Mouse (Mus musculus): Measurements from ENCODE around the gene Srgap2. TPM values are rescaled to one million over a fixed set of nuclear protein-coding genes. Genes with fewer than 3 reads are reported as not detected.

Gene Srgap2
- total and polyA plus RNA-seq, 2 experiments, result 6.6 to 7.4 TPM

DNA sequence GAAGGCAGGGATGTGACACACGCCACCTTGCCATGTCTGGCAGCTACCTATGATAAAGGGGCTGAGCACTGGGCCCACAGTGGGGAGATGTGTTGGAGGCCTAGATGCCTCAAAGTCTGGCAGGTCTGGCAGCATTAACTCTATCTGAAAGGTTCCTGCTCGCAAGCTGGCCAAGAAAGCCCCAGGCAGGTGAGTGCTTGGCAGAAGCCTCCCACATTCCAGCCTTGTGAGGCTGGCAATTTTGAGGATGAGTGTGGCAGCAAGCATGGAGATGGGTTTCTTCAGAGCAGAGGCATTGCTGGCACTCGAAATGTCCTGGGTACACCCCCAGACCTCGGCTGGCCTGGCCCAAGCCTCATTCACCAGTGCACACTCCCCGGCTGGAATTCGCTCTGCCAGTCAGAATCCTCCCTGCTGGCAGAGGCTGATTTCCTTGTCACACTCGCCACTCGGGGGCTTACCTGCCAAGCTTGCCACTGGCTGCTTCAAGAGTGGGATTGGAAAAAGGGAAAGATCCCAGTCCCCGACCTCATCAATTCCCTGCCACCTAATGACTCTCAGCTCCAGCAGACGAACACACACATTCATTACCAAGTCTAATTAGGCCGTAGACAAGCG lies 287.5 kb downstream of the Srgap2 start:
- 94% methylated on average over 12 of the region's 12 CpGs for WGBS
- H3K4me1 ChIP-seq (ENCODE audit: control insufficient read depth, insufficient read depth, low read length), result peaks cover 36% of the 10 kb centered on the region
- DNase-seq (ENCODE audit: extremely low read depth, low read depth, low spot score), result no peak
- H3K27ac ChIP-seq (replicated peaks; ENCODE audit: insufficient read depth, low read depth, low read length), result no peak overlapping the region; the same call in 1 of the 2 replicates
- peaks cover 41% of the 10 kb centered on the region for H3K79me2 ChIP-seq (ENCODE audit: control insufficient read depth, insufficient read depth, low read length)
- no peaks in the 10 kb centered on the region for H3K36me3 ChIP-seq (ENCODE audit: control insufficient read depth, insufficient read depth, low read length)
- TF ChIP-seq CTCF (IDR thresholded peaks at IDR 0.05; ENCODE audit: low read depth, low read length), result no peak
- TF ChIP-seq POLR2A (IDR thresholded peaks at IDR 0.05; ENCODE audit: extremely low read depth, insufficient read depth, low read length), result no peak
- no peak overlapping the region for H3K9ac ChIP-seq (ENCODE audit: low read depth, low read length)
- H3K4me3 ChIP-seq (ENCODE audit: insufficient read depth, low read depth, low read length), result no peak overlapping the region
- H3K27me3 ChIP-seq (ENCODE audit: control insufficient read depth, insufficient read depth, low read length), result no peaks in the 10 kb centered on the region

DNA sequence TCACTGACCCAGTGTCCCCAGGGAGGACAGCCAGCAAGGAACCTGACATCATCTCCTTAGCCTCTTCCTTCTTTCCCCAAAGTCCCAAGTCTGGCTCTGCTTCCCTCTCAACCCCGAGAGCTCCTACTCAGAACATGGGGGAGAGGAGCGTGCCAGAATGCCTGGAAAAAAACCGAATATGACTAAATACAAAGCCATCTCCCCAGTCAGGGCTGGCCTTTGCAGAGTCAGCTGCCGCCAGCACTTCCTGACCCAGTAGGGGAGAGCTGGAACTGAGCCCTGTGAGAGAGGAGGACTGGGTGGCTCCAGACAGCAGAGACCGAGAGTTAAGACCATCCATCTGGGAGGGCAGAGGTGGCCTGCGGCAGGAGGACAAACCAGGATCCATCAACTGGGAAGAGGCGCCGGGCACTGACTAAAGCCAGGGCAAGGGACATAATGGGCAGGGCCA lies 288.2 kb downstream of the Srgap2 start:
- 59% methylated on average over 8 of the region's 8 CpGs for WGBS

DNA sequence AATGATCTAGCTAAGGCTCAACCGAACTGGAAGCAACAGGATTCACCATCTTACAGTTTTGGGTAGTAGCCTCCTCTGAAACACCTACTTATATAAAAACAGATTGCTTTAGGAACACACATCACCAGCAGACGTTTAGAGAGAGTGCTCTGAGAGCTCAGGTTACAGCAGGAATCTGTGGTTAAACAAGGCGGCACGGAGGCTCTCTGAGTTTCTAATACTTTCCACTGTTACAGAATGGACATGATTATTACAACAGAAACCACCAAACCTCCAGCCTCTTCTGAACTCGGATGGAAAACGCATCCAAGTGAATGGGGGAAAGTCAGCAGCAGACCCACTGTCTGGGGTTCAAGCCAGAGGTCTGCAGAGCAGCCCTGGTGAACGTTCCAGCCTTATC lies 291.1 kb downstream of the Srgap2 start:
- TF ChIP-seq CTCF (IDR thresholded peaks at IDR 0.05; ENCODE audit: low read depth, low read length) (no peak), POLR2A (IDR thresholded peaks at IDR 0.05; ENCODE audit: extremely low read depth, insufficient read depth, low read length) (no peak)
- Histone ChIP-seq H3K36me3 (ENCODE audit: control insufficient read depth, insufficient read depth, low read length) (no peaks in the 10 kb centered on the region), H3K79me2 (ENCODE audit: control insufficient read depth, insufficient read depth, low read length) (peaks cover 40% of the 10 kb centered on the region), H3K27me3 (ENCODE audit: control insufficient read depth, insufficient read depth, low read length) (no peaks in the 10 kb centered on the region), H3K4me3 (ENCODE audit: insufficient read depth, low read depth, low read length) (no peak overlapping the region), H3K4me1 (ENCODE audit: control insufficient read depth, insufficient read depth, low read length) (peaks cover 17% of the 10 kb centered on the region), H3K9ac (ENCODE audit: low read depth, low read length) (no peak overlapping the region), H3K27ac (replicated peaks; ENCODE audit: insufficient read depth, low read depth, low read length) (no peak overlapping the region)
- DNase-seq (ENCODE audit: extremely low read depth, low read depth, low spot score), result no peak
- WGBS, result 86% methylated on average over 7 of the region's 7 CpGs

More for the DNA sequence above, 288.2 kb downstream of the Srgap2 start:
- peaks cover 41% of the 10 kb centered on the region for H3K79me2 ChIP-seq (ENCODE audit: control insufficient read depth, insufficient read depth, low read length)
- H3K36me3 ChIP-seq (ENCODE audit: control insufficient read depth, insufficient read depth, low read length), result no peaks in the 10 kb centered on the region
- no peak for TF ChIP-seq POLR2A (IDR thresholded peaks at IDR 0.05; ENCODE audit: extremely low read depth, insufficient read depth, low read length)
- no peak for TF ChIP-seq CTCF (IDR thresholded peaks at IDR 0.05; ENCODE audit: low read depth, low read length)
- no peak overlapping the region for H3K4me3 ChIP-seq (ENCODE audit: insufficient read depth, low read depth, low read length)
- DNase-seq (ENCODE audit: extremely low read depth, low read depth, low spot score), result peak; percentile 42
- H3K9ac ChIP-seq (ENCODE audit: low read depth, low read length), result no peak overlapping the region
- peaks cover 34% of the 10 kb centered on the region for H3K4me1 ChIP-seq (ENCODE audit: control insufficient read depth, insufficient read depth, low read length)
- H3K27me3 ChIP-seq (ENCODE audit: control insufficient read depth, insufficient read depth, low read length), result no peaks in the 10 kb centered on the region
- H3K27ac ChIP-seq (replicated peaks; ENCODE audit: insufficient read depth, low read depth, low read length), result peak overlapping the region; percentile 63

Other genes starting within 250 kb of the Srgap2 start
- gene Ikbke, start 247.7 kb downstream of the Srgap2 start, total RNA-seq (2014; rRNA removed), result 15.6 and 16.6 TPM in 2 replicates
- gene Ikbke, start 247.7 kb downstream of the Srgap2 start, polyA plus RNA-seq (2012; rRNA removed), result 14.4 and 20.7 TPM in 2 replicates
- gene Fam72a, start 551 bp upstream of the Srgap2 start, total RNA-seq (2014; rRNA removed), result 0.65 and 1.0 TPM in 2 replicates
- 0.19 and 0.24 TPM in 2 replicates for gene Fam72a, start 551 bp upstream of the Srgap2 start, polyA plus RNA-seq (2012; rRNA removed)
- gene Avpr1b, start 71.9 kb upstream of the Srgap2 start, total RNA-seq (2014; rRNA removed), result not detected in 2 replicates
- gene Avpr1b, start 71.9 kb upstream of the Srgap2 start, polyA plus RNA-seq (2012; rRNA removed), result not detected in 2 replicates
- gene Ctse, start 111.0 kb upstream of the Srgap2 start, total RNA-seq (2014; rRNA removed), result 0.20 TPM in 1 of 2 replicates, not detected in the other
- 0.11 and 15.8 TPM in 2 replicates for gene Ctse, start 111.0 kb upstream of the Srgap2 start, polyA plus RNA-seq (2012; rRNA removed)
- gene Rab7b, start 161.3 kb upstream of the Srgap2 start, total RNA-seq (2014; rRNA removed), result 0.83 and 0.87 TPM in 2 replicates
- 0.29 and 0.45 TPM in 2 replicates for gene Rab7b, start 161.3 kb upstream of the Srgap2 start, polyA plus RNA-seq (2012; rRNA removed)
- under 0.01 TPM in 1 of 2 replicates, not detected in the other for gene Slc26a9, start 216.7 kb upstream of the Srgap2 start, total RNA-seq (2014; rRNA removed)
- not detected in 2 replicates for gene Slc26a9, start 216.7 kb upstream of the Srgap2 start, polyA plus RNA-seq (2012; rRNA removed)